Mouse (Mus musculus) stomach, postnatal 0 days (tissue): ENCODE results near the gene Rcan1. TPM values are rescaled to one million over a fixed set of nuclear protein-coding genes. Genes with fewer than 3 reads are reported as not detected.

Experiments
- ATAC-seq: fragments of 200-750 bp; cut with Nextera tagmentation; 2 replicates; pipeline ENCODE4 v1.8.0; 2017; ENCODE audit not compliant: low FRiP score, low TSS enrichment
- DNase-seq: peaks from one replicate; pipeline ENCODE4 v3.0.0-alpha.2; 2016; ENCODE audit warnings: low spot score
- H3K27ac ChIP-seq: fragments of 300-500 bp; sonication (generic); replicated peaks from 2 replicates; pipeline ENCODE4 v1.5.1; 2014; ENCODE audit warnings: mild to moderate bottlenecking, control low read depth
- H3K27me3 ChIP-seq: fragments of 300-500 bp; sonication (generic); 2 replicates; pipeline ENCODE4 v1.6.1; 2014; ENCODE audit warnings: low read length; ENCODE audit not compliant: control insufficient read depth, insufficient read depth
- H3K36me3 ChIP-seq: fragments of 300-500 bp; sonication (generic); 2 replicates; pipeline ENCODE4 v1.6.1; 2014; ENCODE audit warnings: low read length, mixed read lengths; ENCODE audit not compliant: control insufficient read depth, insufficient read depth
- H3K4me1 ChIP-seq: fragments of 300-500 bp; sonication (generic); replicated peaks from 2 replicates; pipeline ENCODE4 v1.6.1; 2014; ENCODE audit warnings: antibody characterized with exemption; ENCODE audit not compliant: control insufficient read depth, insufficient read depth
- H3K4me2 ChIP-seq: fragments of 300-500 bp; sonication (generic); replicated peaks from 2 replicates; pipeline ENCODE4 v1.6.1; 2014; ENCODE audit warnings: low read depth, mild to moderate bottlenecking, control low read depth, moderate library complexity
- H3K4me3 ChIP-seq: fragments of 300-500 bp; sonication (generic); 2 replicates; pipeline ENCODE4 v1.5.1; 2014; ENCODE audit warnings: low read depth, low read length, control low read depth
- H3K9ac ChIP-seq: fragments of 300-500 bp; sonication (generic); 2 replicates; pipeline ENCODE4 v1.6.1; 2014; ENCODE audit warnings: mild to moderate bottlenecking, low read length, control low read depth, mixed read lengths
- H3K9me3 ChIP-seq: fragments of 300-500 bp; sonication (generic); 2 replicates; pipeline ENCODE4 v1.6.1; 2016; ENCODE audit warnings: low read length; ENCODE audit not compliant: control insufficient read depth
- CTCF ChIP-seq: IDR thresholded peaks from 2 replicates; pipeline ENCODE4 v1.5.1; 2016; ENCODE audit warnings: antibody characterized with exemption, low read depth, mild to moderate bottlenecking, moderate library complexity
- EP300 ChIP-seq: optimal IDR thresholded peaks from 2 replicates; pipeline ENCODE3; 2016; ENCODE audit warnings: antibody characterized with exemption
- WGBS: fragments of 180-500 bp; shearing (Covaris S2); extraction: QIAGEN DNeasy Blood & Tissue Kit; methylation state at CpG from one replicate; pipeline ENCODE4 v1.1.7; 2014; 5-methylcytosine and 5-hydroxymethylcytosine counted together
- polyA plus RNA-seq: library from polyadenylated mRNA; unstranded; fragments of >200 nt; fragmentation: Nextera tagmentation; extraction: Ambion mirVana; gene quantifications from 2 replicates; pipeline ENCODE4 v1.2.1, GENCODE M21; 2015

The Rcan1 gene
- polyA plus RNA-seq, 1 experiment from 2014 or later, result 24.8 TPM

- no peaks in the 10 kb centered on the region; the same call in 1 of the 2 replicates for H3K4me1 ChIP-seq
- no peaks in the 10 kb centered on the region for H3K27me3 ChIP-seq
- no peaks in the 10 kb centered on the region for H3K9me3 ChIP-seq
- no peak overlapping the region for H3K9ac ChIP-seq
- no peak overlapping the region for H3K4me3 ChIP-seq
- H3K4me2 ChIP-seq, result no peak overlapping the region
- peaks cover 17% of the 10 kb centered on the region; the same call in 1 of the 2 replicates for H3K36me3 ChIP-seq
- no peak for ATAC-seq
- 94% methylated on average over 3 of the region's 3 CpGs for WGBS
- no peak overlapping the region for H3K27ac ChIP-seq
- TF ChIP-seq EP300 (no peak), CTCF (peak; percentile 60)
- DNase-seq, result no peak
Observed at GRCm38 (mm10) chr16:92393732-92394131, 76.9 kb downstream of the Rcan1 start.

GRCm38 (mm10) chr16:92387692-92388091 lies 83.0 kb downstream of the Rcan1 start:
- Histone ChIP-seq H3K9me3 (no peaks in the 10 kb centered on the region), H3K27me3 (no peaks in the 10 kb centered on the region), H3K4me2 (no peak overlapping the region), H3K9ac (no peak overlapping the region), H3K36me3 (peaks cover 6% of the 10 kb centered on the region; the same call in 1 of the 2 replicates), H3K4me3 (no peak overlapping the region), H3K27ac (no peak overlapping the region), H3K4me1 (no peaks in the 10 kb centered on the region)
- WGBS, result 59% methylated on average over 10 of the region's 10 CpGs
- DNase-seq (no peak), ATAC-seq (no peak)
- TF ChIP-seq CTCF (no peak), EP300 (no peak)

GRCm38 (mm10) chr16:92385062-92385461 lies 85.6 kb downstream of the Rcan1 start:
- peak; percentile 70 for DNase-seq
- Histone ChIP-seq H3K9ac (no peak overlapping the region), H3K36me3 (no peaks in the 10 kb centered on the region), H3K4me3 (no peak overlapping the region), H3K27me3 (no peaks in the 10 kb centered on the region), H3K4me1 (no peaks in the 10 kb centered on the region), H3K27ac (no peak overlapping the region), H3K4me2 (no peak overlapping the region), H3K9me3 (no peaks in the 10 kb centered on the region)
- peak; percentile 87 for TF ChIP-seq CTCF
- no peak for TF ChIP-seq EP300
- WGBS, result 0% methylated on average over 2 of the region's 2 CpGs
- ATAC-seq, result no peak; the same call in 1 of the 2 replicates

- Histone ChIP-seq H3K9ac (no peak overlapping the region), H3K4me2 (no peak overlapping the region), H3K9me3 (no peaks in the 10 kb centered on the region), H3K4me1 (no peaks in the 10 kb centered on the region), H3K36me3 (no peaks in the 10 kb centered on the region), H3K27ac (no peak overlapping the region), H3K4me3 (no peak overlapping the region), H3K27me3 (no peaks in the 10 kb centered on the region)
- ATAC-seq, result no peak
- no peak for TF ChIP-seq EP300
- TF ChIP-seq CTCF, result peak; percentile 38
- no peak for DNase-seq
Observed at GRCm38 (mm10) chr16:92383412-92383811, 87.3 kb downstream of the Rcan1 start.

- DNase-seq, result no peak
- no peaks in the 10 kb centered on the region for H3K27me3 ChIP-seq
- WGBS, result 69% methylated on average over 6 of the region's 6 CpGs
- no peak for ATAC-seq
- H3K9ac ChIP-seq, result no peak overlapping the region
- no peaks in the 10 kb centered on the region for H3K36me3 ChIP-seq
- no peak overlapping the region for H3K4me3 ChIP-seq
- TF ChIP-seq CTCF (no peak), EP300 (no peak)
- H3K27ac ChIP-seq, result no peak overlapping the region
- H3K4me2 ChIP-seq, result no peak overlapping the region
- H3K9me3 ChIP-seq, result no peaks in the 10 kb centered on the region
- no peaks in the 10 kb centered on the region for H3K4me1 ChIP-seq
Observed at GRCm38 (mm10) chr16:92382508-92382907, 88.2 kb downstream of the Rcan1 start.

GRCm38 (mm10) chr16:92381092-92381491 lies 89.6 kb downstream of the Rcan1 start:
- no peak for TF ChIP-seq EP300
- no peak for TF ChIP-seq CTCF
- DNase-seq (no peak), ATAC-seq (peak; percentile 38)
- H3K9me3 ChIP-seq, result no peaks in the 10 kb centered on the region
- H3K4me3 ChIP-seq, result no peak overlapping the region
- no peaks in the 10 kb centered on the region for H3K4me1 ChIP-seq
- no peaks in the 10 kb centered on the region for H3K36me3 ChIP-seq
- no peak overlapping the region for H3K27ac ChIP-seq
- no peaks in the 10 kb centered on the region for H3K27me3 ChIP-seq
- no peak overlapping the region for H3K4me2 ChIP-seq
- 66% methylated on average over 6 of the region's 6 CpGs for WGBS
- H3K9ac ChIP-seq, result no peak overlapping the region
